Mouse (Mus musculus): ENCODE results near the gene Rpl13a. TPM values are rescaled to one million over a fixed set of nuclear protein-coding genes. Genes with fewer than 3 reads are reported as not detected.
A peak's percentile ranks its signal among the peaks of the same experiment; 100 is the strongest.
"Not testable (repeated sequence)": the region's sequence is repeated elsewhere in the genome, so short reads cannot be mapped to it uniquely, and the experiment has no call there.

Gene Rpl13a
- total RNA-seq, 2 experiments from 2014 or later: 1,953 to 2,240 TPM

DNA sequence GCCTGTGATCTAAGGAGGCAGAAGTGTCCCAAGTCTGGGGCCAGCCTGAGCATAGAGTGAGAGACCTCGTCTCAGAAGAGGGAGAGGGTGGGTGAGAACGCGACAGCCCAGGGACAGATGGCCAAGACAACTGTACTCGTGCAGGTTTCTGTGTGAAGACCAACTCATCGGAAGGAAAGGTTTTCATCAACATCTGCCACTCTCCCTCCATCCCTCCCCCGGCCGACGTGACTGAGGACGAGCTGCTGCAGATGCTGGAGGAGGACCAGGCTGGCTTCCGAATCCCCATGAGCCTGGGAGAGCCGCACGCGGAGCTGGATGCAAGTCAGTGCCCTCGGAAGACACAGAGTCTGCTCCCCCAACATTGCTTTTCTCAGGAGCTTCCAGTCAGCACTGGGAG lies 28.9 kb upstream of the Rpl13a start:
- no peak for ATAC-seq (ENCODE audit: poor library complexity, severe bottlenecking)

DNA sequence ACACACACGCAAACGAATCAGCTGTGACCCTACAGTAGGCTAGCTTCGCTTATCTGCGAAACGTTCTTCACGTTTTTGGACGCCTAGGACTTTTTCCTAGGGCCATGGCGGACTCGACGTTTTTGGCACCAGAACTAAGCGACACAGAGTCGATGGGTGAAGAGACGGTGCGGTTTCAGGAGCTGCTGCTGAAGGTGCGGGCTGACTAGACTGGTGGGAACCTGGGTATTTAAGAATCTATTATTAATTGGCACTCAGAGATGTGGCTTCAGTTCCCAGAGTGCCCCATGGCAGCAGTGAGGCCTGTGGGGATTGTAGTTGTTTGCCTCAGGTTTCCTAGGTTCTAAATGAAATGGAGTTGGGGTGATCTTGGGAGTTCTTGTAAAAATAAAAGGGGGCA lies 27.6 kb upstream of the Rpl13a start:
- ATAC-seq (ENCODE audit: poor library complexity, severe bottlenecking): no peak

DNA sequence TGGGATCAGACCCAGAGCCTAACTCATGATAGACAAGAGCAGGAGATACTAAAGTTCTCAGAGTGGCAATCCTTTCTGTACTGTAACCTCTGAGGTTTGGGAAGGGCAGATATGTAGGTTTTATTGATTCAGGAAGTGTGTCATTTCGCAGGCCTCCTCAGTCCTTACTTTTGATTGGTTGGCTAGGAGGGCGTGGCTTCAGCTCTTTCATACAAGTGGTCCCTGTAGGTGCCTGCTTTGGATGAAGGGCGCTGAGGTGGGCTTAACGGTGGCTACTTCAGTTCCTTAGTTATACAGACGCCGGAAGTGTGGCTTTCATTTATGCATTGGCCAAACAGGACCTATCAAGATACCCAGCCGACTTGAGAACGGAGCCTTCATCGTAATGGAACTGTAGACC lies 27.0 kb upstream of the Rpl13a start:
- no peak for ATAC-seq (ENCODE audit: poor library complexity, severe bottlenecking)

DNA sequence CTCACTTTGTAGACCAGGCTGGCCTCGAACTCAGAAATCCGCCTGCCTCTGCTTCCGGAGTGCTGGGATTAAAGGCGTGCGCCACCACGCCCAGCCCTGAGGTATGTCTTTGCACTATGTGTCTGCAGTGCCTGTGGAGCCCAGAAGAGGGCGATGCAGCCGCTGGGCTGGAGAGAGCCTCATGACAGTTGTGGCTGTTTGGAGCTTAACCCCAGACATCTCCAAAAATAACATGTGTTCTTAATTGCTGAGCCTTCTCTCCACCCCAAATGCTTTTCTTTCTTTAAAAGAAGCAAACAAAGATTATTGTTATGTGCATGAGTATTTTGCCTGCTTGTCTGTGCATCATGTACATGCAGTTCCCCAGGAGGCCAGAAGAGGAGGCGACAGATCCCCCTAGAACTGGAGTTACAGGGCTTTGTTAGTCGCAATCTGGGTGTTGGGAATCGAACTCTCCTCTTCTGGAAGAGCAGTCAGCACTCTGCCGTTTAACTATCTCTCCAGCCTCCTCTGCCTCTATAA lies 26.5 kb upstream of the Rpl13a start:
- ATAC-seq (ENCODE audit: poor library complexity, severe bottlenecking): 0 out of 2 replicates have a peak, but pooled peaks have one; percentile 35

DNA sequence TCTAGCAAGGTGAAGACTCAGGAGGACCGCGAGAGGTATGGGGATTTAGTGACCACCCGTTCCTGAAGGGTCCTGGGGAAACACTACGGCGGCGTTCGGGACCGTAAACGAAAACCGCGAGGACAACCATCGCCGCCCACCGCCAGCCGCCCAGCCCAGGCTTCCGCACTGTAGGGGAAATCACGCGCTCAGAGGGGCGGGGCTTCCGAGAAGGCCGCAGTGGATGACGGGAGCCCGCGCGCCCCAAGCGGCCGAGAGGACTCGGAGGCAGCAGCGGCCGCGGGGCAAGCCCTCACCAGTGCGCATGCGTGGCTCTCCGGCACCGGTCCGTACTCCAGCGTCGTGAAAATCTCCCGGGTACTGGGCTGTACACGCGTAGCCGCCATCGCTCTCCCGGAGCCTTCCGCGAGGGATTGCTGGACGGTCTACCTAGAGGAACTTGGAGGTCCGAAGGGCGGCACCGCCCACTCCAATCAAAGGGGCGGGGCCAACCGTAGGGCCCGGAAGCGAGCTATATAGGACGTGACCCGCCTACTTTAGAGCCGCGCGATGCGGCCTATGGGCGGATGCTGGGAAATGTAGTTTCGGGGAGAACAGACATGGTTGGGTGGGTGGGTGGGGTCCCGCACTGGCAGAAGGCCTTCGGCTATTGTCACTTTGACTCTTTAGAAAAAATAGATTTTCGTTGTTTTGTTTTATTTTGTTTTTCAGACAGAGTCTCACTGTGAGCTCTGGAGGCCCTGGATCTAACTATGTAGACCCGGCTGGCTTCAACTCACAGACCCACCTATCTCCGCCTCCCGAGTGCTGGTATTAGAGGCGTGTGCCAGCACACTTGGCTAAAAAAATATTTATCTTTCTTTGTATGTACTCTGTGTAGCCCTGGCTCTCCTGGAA lies 25.8 kb upstream of the Rpl13a start, which contains the start of the genes Pih1d1 and Aldh16a1:
Pih1d1 (plus strand) TSS at position 208 of the 897 bp plus-strand sequence.
Aldh16a1 (minus strand) TSS at position 489 of the 897 bp plus-strand sequence.
- ATAC-seq (ENCODE audit: poor library complexity, severe bottlenecking): peak; percentile 96

DNA sequence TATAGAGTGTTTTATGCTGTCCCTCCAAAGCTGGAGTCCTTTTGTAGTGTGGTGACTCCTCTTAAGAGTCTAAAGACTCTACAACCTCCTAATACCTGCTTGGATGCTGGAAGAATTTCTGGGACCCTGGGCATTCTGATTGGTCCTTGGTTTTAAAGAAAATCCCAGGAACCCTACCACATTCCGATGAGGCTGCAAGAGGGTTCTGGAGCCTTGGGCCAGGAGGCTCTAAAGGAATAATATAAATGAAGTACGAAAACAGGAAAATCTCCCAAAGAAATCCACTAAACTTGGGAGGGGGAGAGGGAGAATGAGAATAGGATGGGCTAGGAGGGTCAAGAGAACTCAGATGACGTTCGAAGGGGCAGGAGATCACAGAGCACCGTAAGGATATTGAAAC lies 25.0 kb upstream of the Rpl13a start:
- ATAC-seq (ENCODE audit: poor library complexity, severe bottlenecking): no peak

DNA sequence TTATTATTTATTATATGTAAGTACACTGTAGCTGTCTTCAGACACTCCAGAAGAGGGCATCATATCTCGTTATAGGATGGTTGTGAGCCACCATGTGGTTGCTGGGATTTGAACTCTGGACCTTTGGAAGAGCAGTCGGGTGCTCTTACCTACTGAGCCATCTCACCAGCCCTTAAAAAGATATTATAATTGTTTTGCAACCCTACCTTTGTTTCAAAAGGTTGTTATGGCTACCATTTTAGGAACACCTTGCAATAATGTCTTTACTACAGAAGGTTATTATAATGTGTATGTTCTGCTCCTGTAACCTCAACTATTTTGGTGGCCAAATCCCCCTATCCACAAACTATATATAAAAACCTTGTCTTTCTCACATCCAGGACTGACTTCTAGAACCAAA lies 24.5 kb upstream of the Rpl13a start:
- ATAC-seq (ENCODE audit: poor library complexity, severe bottlenecking): not testable (repeated sequence)

DNA sequence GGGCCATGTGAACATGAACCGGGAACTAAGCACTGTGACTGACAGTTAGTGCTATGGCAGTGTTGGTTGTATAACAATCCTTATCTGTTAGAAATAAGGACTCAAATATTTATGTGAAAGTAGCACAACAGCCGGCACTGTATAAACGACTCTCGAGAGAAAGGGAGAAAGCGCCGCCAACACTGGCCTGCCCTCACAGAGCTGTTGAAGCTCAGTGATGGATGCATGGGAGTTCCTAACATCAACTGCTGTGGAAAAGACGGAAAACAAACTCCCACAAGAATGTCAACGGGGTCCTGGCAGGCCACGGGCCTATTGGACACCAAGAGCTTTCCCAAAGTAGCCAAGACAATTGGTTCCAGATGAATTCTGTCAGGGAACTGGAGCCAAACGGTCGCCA lies 22.7 kb upstream of the Rpl13a start:
- ATAC-seq (ENCODE audit: poor library complexity, severe bottlenecking): no peak

DNA sequence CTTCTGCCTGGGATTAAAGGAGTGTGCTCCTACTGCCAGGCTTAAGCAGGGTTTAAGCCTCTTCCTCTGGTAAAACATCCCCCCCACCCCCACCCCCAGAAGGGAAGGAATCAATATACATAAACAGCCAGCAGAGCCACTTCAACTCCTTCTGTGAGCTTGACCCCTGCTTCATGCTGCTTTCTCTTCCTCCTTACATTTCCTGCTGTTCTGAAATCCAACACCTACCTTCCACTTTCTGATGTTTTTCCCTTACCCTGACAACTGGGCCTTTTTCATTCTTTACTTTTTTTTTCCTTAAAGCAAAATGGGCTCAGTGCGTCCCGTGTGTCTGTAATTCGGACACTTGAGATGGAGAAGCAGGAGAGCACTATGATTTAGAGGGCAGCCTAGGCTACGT lies 21.8 kb upstream of the Rpl13a start:
- ATAC-seq (ENCODE audit: poor library complexity, severe bottlenecking): no peak

DNA sequence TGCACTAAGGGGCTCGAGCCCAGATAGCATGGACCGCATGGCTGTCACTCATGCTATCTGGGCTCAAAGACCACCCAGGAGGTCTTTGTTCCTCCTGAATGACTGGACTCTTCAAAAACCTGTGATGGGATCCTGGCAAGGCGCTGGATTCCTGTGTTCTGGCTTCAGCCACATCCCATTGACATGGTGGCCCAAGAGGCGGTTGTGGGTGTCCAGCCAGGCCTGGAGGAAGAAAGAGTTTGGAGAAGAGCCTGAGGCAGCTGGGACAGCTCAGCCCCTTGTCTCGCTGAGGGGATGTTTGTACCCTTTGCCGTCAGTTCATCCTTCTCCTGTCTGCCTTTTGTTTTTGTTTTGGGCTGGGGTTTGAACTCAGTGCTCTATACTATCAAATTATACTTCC lies 21.0 kb upstream of the Rpl13a start:
- no peak for ATAC-seq (ENCODE audit: poor library complexity, severe bottlenecking)

DNA sequence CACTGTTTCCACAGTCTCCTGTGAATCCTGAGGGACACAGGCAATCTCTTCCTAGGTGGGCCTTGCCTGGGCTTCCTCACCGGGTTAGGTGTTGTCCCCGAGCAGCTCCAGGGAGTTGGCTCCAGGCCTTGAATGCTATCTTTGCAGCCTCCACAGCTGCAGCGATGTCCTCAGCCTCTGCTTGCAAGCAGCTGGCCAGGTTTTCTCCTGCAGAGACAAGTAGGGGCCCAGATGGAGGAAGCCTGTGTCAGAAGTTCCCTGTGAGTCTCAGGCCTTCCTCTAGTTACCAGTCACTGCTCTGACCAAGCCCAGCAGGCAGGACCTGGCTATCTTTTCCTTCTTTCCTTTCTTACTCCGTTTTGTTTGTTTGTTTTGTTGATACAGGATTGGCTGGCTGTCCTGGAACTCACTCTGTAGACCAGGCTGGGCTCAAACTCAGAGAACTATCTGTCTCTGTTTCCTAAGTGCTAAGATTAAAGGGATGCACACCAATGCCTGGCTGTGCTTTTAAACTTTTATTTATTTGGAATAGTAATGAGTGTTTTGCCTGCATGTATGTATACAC lies 20.1 kb upstream of the Rpl13a start:
- no peak for ATAC-seq (ENCODE audit: poor library complexity, severe bottlenecking)

DNA sequence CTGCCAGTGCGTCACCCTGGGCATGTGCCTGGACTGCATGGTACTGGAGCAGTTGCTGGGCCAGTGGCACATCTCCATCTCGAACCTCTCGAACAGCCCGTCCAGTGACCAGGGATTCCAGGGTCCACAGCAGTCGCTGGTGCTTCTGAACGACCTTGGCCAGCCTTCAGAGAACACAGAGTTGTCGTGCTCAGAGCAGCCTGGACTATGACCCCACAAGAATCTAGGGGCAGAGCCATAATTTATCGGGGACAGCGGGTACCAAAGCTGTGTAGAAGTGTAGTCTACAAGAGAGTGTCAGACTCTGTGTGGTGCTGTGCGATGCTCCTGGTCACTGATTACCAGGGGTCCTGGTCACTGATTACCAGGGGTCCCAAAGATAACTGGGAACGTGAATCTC lies 19.3 kb upstream of the Rpl13a start:
- no peak for ATAC-seq (ENCODE audit: poor library complexity, severe bottlenecking)

DNA sequence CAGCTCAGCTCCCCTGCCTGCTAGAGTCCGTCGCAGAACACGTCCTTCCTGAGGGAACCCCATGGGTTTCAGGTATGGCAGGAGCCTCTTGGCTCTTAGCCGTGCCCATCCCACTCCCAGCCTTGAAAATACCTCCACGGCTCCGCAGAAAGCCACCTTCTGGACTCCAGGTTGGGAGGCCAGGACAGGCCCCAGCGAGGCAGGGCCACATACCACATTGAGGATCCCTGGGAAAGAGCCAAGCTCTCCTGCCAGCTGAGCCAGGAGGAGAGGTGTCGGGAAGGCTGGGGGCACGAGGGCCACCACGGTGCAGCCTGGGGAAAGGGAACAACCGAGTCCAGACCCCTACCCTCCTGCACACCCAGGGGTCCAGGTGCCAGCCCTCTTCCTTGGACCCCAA lies 18.7 kb upstream of the Rpl13a start:
- ATAC-seq (ENCODE audit: poor library complexity, severe bottlenecking): no peak

DNA sequence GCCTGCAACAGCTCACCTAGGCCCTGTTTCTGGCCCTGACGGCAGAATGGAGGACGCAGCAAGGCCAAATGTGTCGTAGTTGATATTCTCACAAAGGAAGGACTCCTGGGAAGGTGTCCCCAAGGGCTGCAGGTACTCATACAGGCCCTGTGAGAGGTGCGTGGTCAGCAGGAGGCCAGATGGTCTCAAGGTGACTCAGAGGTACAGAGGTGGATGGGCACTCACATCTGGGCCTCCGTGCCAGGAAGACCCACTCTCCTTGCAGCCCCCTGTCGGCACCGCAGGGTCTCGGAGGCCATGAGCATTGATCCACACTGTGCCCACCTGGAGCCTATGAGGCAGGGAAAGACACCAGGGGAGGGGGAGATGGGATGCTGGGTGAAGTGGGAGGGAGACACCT lies 16.9 kb upstream of the Rpl13a start:
- ATAC-seq (ENCODE audit: poor library complexity, severe bottlenecking): no peak

DNA sequence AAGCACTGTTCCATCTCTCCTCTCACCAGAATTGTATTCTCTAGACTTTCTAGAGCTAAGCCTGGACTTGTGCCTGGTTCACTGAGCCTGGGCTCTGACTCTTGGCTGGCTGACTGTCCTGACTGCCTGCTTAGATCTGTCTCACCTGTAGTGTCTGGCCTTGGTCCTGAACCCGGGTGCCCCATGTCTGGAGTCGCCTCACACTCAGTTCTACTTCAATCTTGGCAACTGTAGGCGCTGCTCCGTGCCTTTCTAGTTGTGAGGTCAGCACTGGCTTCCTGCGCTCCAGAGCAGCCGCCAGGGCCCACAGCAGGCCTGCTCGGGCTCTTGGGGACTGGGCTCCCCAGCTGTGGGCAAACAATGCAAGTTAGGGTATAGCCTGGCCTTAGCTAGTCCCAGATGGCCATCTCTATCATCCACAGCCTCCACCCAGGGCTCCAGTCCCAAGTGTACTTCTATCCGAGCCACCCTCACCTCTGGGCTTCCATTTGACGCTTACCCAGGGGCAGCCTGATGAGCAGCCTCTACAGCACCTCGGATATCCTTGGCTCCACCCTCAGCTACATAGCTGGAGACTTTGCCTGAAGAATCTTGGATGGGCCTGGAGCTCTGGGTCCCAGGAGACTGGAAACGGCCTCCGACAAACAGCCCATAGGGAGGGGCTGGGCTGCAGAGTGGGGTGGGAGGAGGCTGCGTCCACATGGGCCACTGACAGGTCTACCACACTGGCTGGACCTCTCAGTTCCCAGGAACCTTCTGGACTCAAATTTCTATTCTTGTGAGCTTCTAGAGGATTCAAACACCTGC lies 16.0 kb upstream of the Rpl13a start:
- no peak for ATAC-seq (ENCODE audit: poor library complexity, severe bottlenecking)

DNA sequence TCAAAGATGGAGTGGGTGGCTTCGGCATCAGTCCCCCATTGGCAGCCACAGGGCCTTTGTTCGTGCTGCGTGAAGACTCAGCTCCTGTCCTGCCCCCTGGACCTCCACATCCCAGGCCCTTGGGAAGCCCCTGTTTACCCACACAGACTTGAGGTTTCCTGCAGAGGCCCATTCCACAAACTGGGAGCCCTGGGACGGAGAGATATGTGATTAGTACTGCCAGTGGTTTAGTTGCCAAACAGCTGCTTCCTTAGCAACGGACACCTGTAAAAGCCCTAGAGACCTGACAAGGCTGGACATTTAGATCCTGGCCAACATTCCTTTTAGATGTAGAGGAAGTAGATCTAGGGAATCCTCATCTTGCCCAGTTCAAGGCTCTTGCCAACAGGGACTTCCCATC lies 13.4 kb upstream of the Rpl13a start:
- ATAC-seq (ENCODE audit: poor library complexity, severe bottlenecking): no peak

DNA sequence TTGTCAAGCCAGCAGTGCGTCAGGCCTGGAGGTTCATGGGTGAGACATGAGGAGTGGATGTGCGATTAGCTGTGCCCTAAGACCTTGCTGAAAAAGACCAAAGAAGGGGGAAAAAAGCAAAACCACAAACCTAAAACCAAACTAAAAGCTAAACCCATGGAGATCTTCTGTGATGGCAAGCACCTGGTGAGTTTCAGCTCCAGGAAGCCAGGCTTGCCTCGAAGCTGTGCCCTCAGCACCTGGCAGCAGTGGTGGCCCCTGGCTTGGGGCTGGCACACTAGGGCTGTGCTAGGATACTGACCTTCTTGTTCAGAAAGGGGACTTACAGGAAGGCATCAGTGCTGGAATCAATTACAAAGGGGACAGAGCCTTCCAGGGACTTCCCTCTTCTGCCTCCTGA lies 12.8 kb upstream of the Rpl13a start:
- no peak for ATAC-seq (ENCODE audit: poor library complexity, severe bottlenecking)

DNA sequence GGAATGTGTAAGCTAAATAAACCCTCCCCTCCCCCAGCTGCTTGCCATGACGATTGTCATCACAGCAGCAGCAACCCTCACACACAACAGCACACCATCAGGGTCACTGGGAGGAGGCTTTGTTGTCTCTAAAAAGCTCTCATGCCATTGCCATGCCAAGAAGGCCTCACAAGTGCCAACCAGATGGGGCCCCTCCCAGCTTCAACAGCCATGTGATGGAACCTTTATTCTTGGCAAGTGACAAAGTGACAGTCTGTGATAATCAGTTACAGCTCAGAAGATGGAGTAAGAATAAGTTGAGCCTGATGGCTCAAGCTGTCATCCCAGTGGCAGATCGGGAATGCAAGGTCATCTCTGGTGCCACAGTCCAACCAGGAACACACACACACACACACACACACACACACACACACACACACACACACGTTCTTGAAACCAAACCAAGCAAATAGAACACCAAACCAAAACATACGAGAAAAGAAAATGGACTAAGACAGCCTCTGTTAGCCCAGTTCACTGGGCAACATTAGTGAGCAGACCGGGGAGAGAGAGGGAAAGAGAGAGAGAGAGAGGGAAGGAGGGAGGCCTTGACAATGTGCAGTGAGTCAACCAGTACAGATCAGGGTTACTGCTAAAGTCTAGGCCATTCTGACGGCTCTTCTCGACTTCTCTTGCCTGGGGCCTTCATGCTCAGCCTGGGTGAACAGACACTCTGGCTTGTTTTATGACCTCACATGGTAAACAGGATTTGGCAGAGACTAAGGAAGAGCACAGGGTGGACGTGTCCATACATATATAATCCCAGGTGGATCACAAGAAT lies 11.6 kb upstream of the Rpl13a start:
- ATAC-seq (ENCODE audit: poor library complexity, severe bottlenecking): no peak

DNA sequence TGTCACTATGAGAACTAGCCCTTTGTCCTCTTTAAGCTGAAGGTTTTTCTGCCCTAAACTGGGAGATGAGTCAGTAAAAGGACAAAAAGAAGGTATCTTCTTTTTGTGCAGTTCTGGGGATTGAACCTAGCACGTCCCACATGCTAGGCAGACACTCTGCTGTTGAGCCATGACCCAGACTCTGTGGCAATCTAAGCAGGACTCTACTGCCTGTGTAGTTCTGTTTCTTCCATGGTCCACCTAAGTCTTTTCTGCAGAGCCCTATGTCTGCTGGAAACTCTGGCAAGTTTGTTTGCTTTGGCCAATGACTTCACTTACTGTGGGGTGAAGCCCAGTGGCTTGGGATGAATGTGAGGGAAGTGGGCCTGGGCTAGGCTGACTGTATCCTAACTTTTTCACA lies 9.8 kb upstream of the Rpl13a start:
- ATAC-seq (ENCODE audit: poor library complexity, severe bottlenecking): no peak

All from megakaryocyte, adult 5-6 weeks (primary cell).